Mouse (Mus musculus) liver, embryonic 13.5 days (tissue): Measurements from ENCODE around the gene Mtmr2. TPM values are rescaled to one million over a fixed set of nuclear protein-coding genes. Genes with fewer than 3 reads are reported as not detected.
"Not testable (repeated sequence)": the region's sequence is repeated elsewhere in the genome, so short reads cannot be mapped to it uniquely, and the experiment has no call there.

ENCODE experiments used
- ATAC-seq: fragments of 200-750 bp; cut with Nextera tagmentation; 2 replicates; pipeline ENCODE4 v1.8.0; 2017; ENCODE audit warnings: low read depth, mild to moderate bottlenecking, moderate number of reproducible peaks, moderate library complexity
- DNase-seq: peaks from one replicate; pipeline ENCODE4 v3.0.0; 2022
- H3K27ac ChIP-seq: fragments of 300-500 bp; sonication (generic); 2 replicates; pipeline ENCODE4 v1.5.1; 2015; ENCODE audit warnings: moderate library complexity, mild to moderate bottlenecking, inconsistent platforms
- H3K27me3 ChIP-seq: fragments of 300-500 bp; sonication (generic); 2 replicates; pipeline ENCODE4 v1.6.1; 2015; ENCODE audit warnings: mild to moderate bottlenecking, inconsistent platforms
- H3K36me3 ChIP-seq: fragments of 300-500 bp; sonication (generic); 2 replicates; pipeline ENCODE4 v1.6.1; 2015; ENCODE audit warnings: mild to moderate bottlenecking, inconsistent platforms
- H3K4me1 ChIP-seq: fragments of 300-500 bp; sonication (generic); replicated peaks from 2 replicates; pipeline ENCODE4 v1.6.1; 2015; ENCODE audit warnings: inconsistent platforms
- H3K4me2 ChIP-seq: fragments of 300-500 bp; sonication (generic); 2 replicates; pipeline ENCODE4 v1.6.1; 2015; ENCODE audit warnings: inconsistent platforms, mild to moderate bottlenecking, moderate library complexity
- H3K4me3 ChIP-seq: fragments of 300-500 bp; sonication (generic); replicated peaks from 2 replicates; pipeline ENCODE4 v1.5.1; 2015; ENCODE audit warnings: mild to moderate bottlenecking, inconsistent platforms
- H3K9ac ChIP-seq: fragments of 300-500 bp; sonication (generic); 2 replicates; pipeline ENCODE4 v1.6.1; 2015; ENCODE audit warnings: mild to moderate bottlenecking, inconsistent platforms
- H3K9me3 ChIP-seq: fragments of 300-500 bp; sonication (generic); replicated peaks from 2 replicates; pipeline ENCODE4 v1.6.1; 2016; ENCODE audit warnings: inconsistent platforms
- WGBS: fragments of 180-500 bp; shearing (Covaris S2); methylation state at CpG from one replicate; pipeline ENCODE4 v1.1.7; 2015; ENCODE audit not compliant: insufficient replicate concordance; 5-methylcytosine and 5-hydroxymethylcytosine counted together
- polyA plus RNA-seq: library from polyadenylated mRNA; unstranded; fragments of >200 nt; fragmentation: Nextera tagmentation; extraction: Ambion mirVana; gene quantifications from 2 replicates; pipeline ENCODE4 v1.2.1, GENCODE M21; 2015

Mtmr2 gene
- polyA plus RNA-seq, 1 experiment from 2014 or later = 22.8 TPM

GRCm38 (mm10) chr9:13749675-13749998, 1.4 kb downstream of the Mtmr2 start:
- no peak for DNase-seq
- peak; percentile 1; the same call in 1 of the 2 replicates for ATAC-seq
- H3K9me3 ChIP-seq = no peaks in the 10 kb centered on the region
- under 1% methylated on average over 7 of the region's 7 CpGs for WGBS
- peaks cover 21% of the 10 kb centered on the region for H3K4me1 ChIP-seq
- H3K4me2 ChIP-seq = peak overlapping the region; percentile 80
- H3K27me3 ChIP-seq = no peaks in the 10 kb centered on the region
- no peaks in the 10 kb centered on the region; the same call in 1 of the 2 replicates for H3K36me3 ChIP-seq
- H3K9ac ChIP-seq = peak overlapping the region; percentile 94
- peak overlapping the region; percentile 98 for H3K4me3 ChIP-seq
- peak overlapping the region; percentile 93 for H3K27ac ChIP-seq

- ATAC-seq = no peak
- 76% methylated on average over 4 of the region's 4 CpGs for WGBS
These were observed 4.3 kb downstream of the Mtmr2 start for GRCm38 (mm10) chr9:13752543-13752942.

GRCm38 (mm10) chr9:13760430-13760829, 12.2 kb downstream of the Mtmr2 start:
- 75% methylated on average over 3 of the region's 3 CpGs for WGBS
- no peak overlapping the region for H3K4me2 ChIP-seq
- no peaks in the 10 kb centered on the region for H3K4me1 ChIP-seq
- H3K27me3 ChIP-seq = no peaks in the 10 kb centered on the region
- no peak overlapping the region for H3K27ac ChIP-seq
- H3K36me3 ChIP-seq = peaks cover 10% of the 10 kb centered on the region
- no peak for DNase-seq
- no peaks in the 10 kb centered on the region for H3K9me3 ChIP-seq
- no peak for ATAC-seq
- no peak overlapping the region for H3K4me3 ChIP-seq
- no peak overlapping the region for H3K9ac ChIP-seq

More at GRCm38 (mm10) chr9:13752543-13752942, 4.3 kb downstream of the Mtmr2 start:
- H3K27ac ChIP-seq = no peak overlapping the region
- H3K4me2 ChIP-seq = no peak overlapping the region
- H3K9ac ChIP-seq = no peak overlapping the region
- no peak for DNase-seq
- H3K4me1 ChIP-seq = peaks cover 21% of the 10 kb centered on the region
- H3K4me3 ChIP-seq = no peak overlapping the region
- H3K9me3 ChIP-seq = no peaks in the 10 kb centered on the region
- H3K27me3 ChIP-seq = no peaks in the 10 kb centered on the region
- no peaks in the 10 kb centered on the region; the same call in 1 of the 2 replicates for H3K36me3 ChIP-seq

- no peaks in the 10 kb centered on the region; the same call in 1 of the 2 replicates for H3K36me3 ChIP-seq
- 76% methylated on average over 2 of the region's 2 CpGs for WGBS
- ATAC-seq = no peak
These were observed 17.4 kb downstream of the Mtmr2 start for GRCm38 (mm10) chr9:13765624-13766023.

GRCm38 (mm10) chr9:13766570-13766969, 18.4 kb downstream of the Mtmr2 start:
- ATAC-seq (no peak), DNase-seq (no peak)
- no peaks in the 10 kb centered on the region for H3K4me1 ChIP-seq
- H3K27me3 ChIP-seq = no peaks in the 10 kb centered on the region
- WGBS = 72% methylated on average over 7 of the region's 7 CpGs
- H3K9me3 ChIP-seq = no peaks in the 10 kb centered on the region
- H3K27ac ChIP-seq = no peak overlapping the region
- H3K9ac ChIP-seq = no peak overlapping the region
- H3K4me2 ChIP-seq = no peak overlapping the region
- H3K4me3 ChIP-seq = no peak overlapping the region
- H3K36me3 ChIP-seq = no peaks in the 10 kb centered on the region; the same call in 1 of the 2 replicates

More at GRCm38 (mm10) chr9:13765624-13766023, 17.4 kb downstream of the Mtmr2 start:
- no peak overlapping the region for H3K4me3 ChIP-seq
- H3K27ac ChIP-seq = no peak overlapping the region
- no peak overlapping the region for H3K4me2 ChIP-seq
- no peak for DNase-seq
- no peak overlapping the region for H3K9ac ChIP-seq
- no peaks in the 10 kb centered on the region for H3K27me3 ChIP-seq
- H3K4me1 ChIP-seq = no peaks in the 10 kb centered on the region
- no peaks in the 10 kb centered on the region for H3K9me3 ChIP-seq

- Histone ChIP-seq H3K9me3 (no peaks in the 10 kb centered on the region), H3K36me3 (no peaks in the 10 kb centered on the region), H3K27me3 (no peaks in the 10 kb centered on the region), H3K9ac (no peak overlapping the region), H3K4me3 (no peak overlapping the region), H3K27ac (no peak overlapping the region), H3K4me1 (peaks cover 4% of the 10 kb centered on the region; the same call in 1 of the 2 replicates), H3K4me2 (no peak overlapping the region)
- ATAC-seq (no peak), DNase-seq (no peak)
- 33% methylated on average over 1 of the region's 1 CpGs for WGBS
These were observed 26.5 kb downstream of the Mtmr2 start for GRCm38 (mm10) chr9:13774732-13775131.

GRCm38 (mm10) chr9:13781985-13782384, 33.8 kb downstream of the Mtmr2 start:
- DNase-seq = no peak
- H3K27me3 ChIP-seq = no peaks in the 10 kb centered on the region
- H3K4me3 ChIP-seq = no peak overlapping the region
- peaks cover 1% of the 10 kb centered on the region; the same call in 1 of the 2 replicates for H3K4me1 ChIP-seq
- H3K36me3 ChIP-seq = peaks cover 17% of the 10 kb centered on the region; the same call in 1 of the 2 replicates
- ATAC-seq = no peak
- WGBS = 84% methylated on average over 1 of the region's 1 CpGs
- H3K9me3 ChIP-seq = no peaks in the 10 kb centered on the region
- H3K27ac ChIP-seq = no peak overlapping the region
- no peak overlapping the region for H3K4me2 ChIP-seq
- H3K9ac ChIP-seq = no peak overlapping the region

GRCm38 (mm10) chr9:13790864-13791263, 42.7 kb downstream of the Mtmr2 start:
- ATAC-seq, H3K4me3 ChIP-seq, H3K27me3 ChIP-seq, H3K9ac ChIP-seq, H3K9me3 ChIP-seq, DNase-seq, H3K4me1 ChIP-seq, H3K27ac ChIP-seq, H3K4me2 ChIP-seq: not testable (repeated sequence)
- WGBS = 85% methylated on average over 8 of the region's 8 CpGs
- H3K36me3 ChIP-seq = peaks cover 53% of the 10 kb centered on the region

GRCm38 (mm10) chr9:13794302-13794701, 46.1 kb downstream of the Mtmr2 start:
- Histone ChIP-seq H3K4me1 (no peaks in the 10 kb centered on the region), H3K27me3 (no peaks in the 10 kb centered on the region), H3K9ac (no peak overlapping the region), H3K9me3 (no peaks in the 10 kb centered on the region), H3K36me3 (peaks cover 58% of the 10 kb centered on the region), H3K4me3 (no peak overlapping the region), H3K4me2 (no peak overlapping the region), H3K27ac (no peak overlapping the region)
- DNase-seq = no peak
- WGBS = 56% methylated on average over 1 of the region's 1 CpGs
- ATAC-seq = no peak; the same call in 1 of the 2 replicates

- 69% methylated on average over 2 of the region's 2 CpGs for WGBS
- no peak overlapping the region for H3K27ac ChIP-seq
- no peaks in the 10 kb centered on the region for H3K9me3 ChIP-seq
- H3K4me2 ChIP-seq = no peak overlapping the region
- no peak overlapping the region for H3K4me3 ChIP-seq
- ATAC-seq (peak; percentile 83), DNase-seq (peak; percentile 18)
- H3K27me3 ChIP-seq = no peaks in the 10 kb centered on the region
- no peaks in the 10 kb centered on the region for H3K4me1 ChIP-seq
- no peak overlapping the region for H3K9ac ChIP-seq
- H3K36me3 ChIP-seq = peaks cover 58% of the 10 kb centered on the region
These were observed 46.5 kb downstream of the Mtmr2 start for GRCm38 (mm10) chr9:13794756-13795155.

GRCm38 (mm10) chr9:13804480-13804879, 56.3 kb downstream of the Mtmr2 start:
- H3K4me3 ChIP-seq = no peak overlapping the region
- H3K27ac ChIP-seq = no peak overlapping the region
- H3K4me2 ChIP-seq = no peak overlapping the region
- WGBS = 75% methylated on average over 1 of the region's 1 CpGs
- DNase-seq (no peak), ATAC-seq (no peak)
- no peaks in the 10 kb centered on the region for H3K9me3 ChIP-seq
- no peaks in the 10 kb centered on the region for H3K4me1 ChIP-seq
- H3K9ac ChIP-seq = no peak overlapping the region
- H3K36me3 ChIP-seq = peaks cover 66% of the 10 kb centered on the region
- no peaks in the 10 kb centered on the region for H3K27me3 ChIP-seq

- Histone ChIP-seq H3K9ac (no peak overlapping the region), H3K9me3 (no peaks in the 10 kb centered on the region), H3K27me3 (no peaks in the 10 kb centered on the region), H3K4me3 (no peak overlapping the region), H3K27ac (no peak overlapping the region), H3K4me2 (no peak overlapping the region), H3K36me3 (peaks cover 76% of the 10 kb centered on the region), H3K4me1 (no peaks in the 10 kb centered on the region)
- no peak for DNase-seq
- WGBS = 92% methylated on average over 7 of the region's 7 CpGs
- ATAC-seq = no peak
These were observed 58.6 kb downstream of the Mtmr2 start for GRCm38 (mm10) chr9:13806854-13807253.
